Mouse (Mus musculus): ENCODE data around the gene Anapc1.

- no peak for TF ChIP-seq CTCF (IDR thresholded peaks at IDR 0.05; ENCODE audit: insufficient read depth, low read length)
- no peak for TF ChIP-seq POLR2A (IDR thresholded peaks at IDR 0.05; ENCODE audit: borderline replicate concordance, extremely low read depth, low read depth, low read length)
Observed at GRCm38 (mm10) chr2:128697047-128697446, 9.9 kb upstream of the Anapc1 start.

All from lung, adult 2 months (tissue).